Mouse (Mus musculus): ENCODE data around the gene Acsf3. TPM values are rescaled to one million over a fixed set of nuclear protein-coding genes. Genes with fewer than 3 reads are reported as not detected.

Gene Acsf3
- total and polyA plus RNA-seq, 2 experiments from 2014 or later = 18.9 to 22.1 TPM

DNA sequence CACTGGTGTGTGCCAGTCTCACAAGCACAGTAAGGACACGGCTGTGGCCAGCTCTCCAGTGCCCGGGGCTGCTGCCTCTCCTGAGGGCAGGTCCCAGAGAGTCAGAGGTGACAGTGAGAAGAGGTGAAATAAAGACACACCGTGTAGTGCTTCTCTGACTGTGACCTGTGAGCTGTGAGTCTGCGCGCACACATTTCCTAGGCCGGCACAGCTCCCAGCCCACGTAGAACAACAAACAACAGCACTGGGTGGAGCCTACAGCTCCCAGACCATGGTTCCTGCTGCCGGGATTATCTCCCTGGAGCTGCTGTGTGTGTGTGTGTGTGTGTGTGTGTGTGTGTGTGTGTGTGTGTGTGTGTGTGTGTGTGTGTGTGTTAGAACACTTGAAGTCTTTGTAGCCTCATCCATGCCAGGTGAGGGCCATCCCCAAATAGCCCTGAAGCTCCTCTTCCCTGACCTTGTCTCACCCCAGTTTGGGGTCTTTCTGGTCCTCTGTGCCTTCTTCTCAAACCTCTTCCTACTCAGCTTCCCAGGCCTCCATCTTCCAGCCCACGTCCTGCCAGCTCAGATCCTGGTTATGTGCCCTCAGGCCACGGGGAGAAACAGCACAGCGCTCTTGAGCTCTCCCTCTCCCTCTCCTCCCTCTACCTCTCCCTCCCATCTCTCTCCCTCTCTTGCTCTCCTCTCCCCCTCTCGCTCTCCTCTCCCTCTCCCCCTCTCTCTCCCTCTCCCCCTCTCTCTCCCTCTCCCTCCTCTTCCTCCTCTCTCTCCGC, 42.6 kb downstream of the Acsf3 start:
- ATAC-seq (ENCODE audit: low FRiP score) (no peak), DNase-seq (ENCODE audit: low spot score) (no peak)
- H3K4me3 ChIP-seq (ENCODE audit: low read depth, low read length) = no peak overlapping the region
- H3K4me2 ChIP-seq (ENCODE audit: low read depth, low read length, poor library complexity, severe bottlenecking) = no peak overlapping the region
- no peaks in the 10 kb centered on the region for H3K4me1 ChIP-seq (ENCODE audit: insufficient read depth, low read length)
- no peak for TF ChIP-seq CTCF (IDR thresholded peaks at IDR 0.05)
- H3K27me3 ChIP-seq (ENCODE audit: insufficient read depth, low read length) = no peaks in the 10 kb centered on the region
- WGBS = 36% methylated on average over 13 of the region's 13 CpGs
- no peaks in the 10 kb centered on the region for H3K9me3 ChIP-seq (ENCODE audit: low read length)
- H3K36me3 ChIP-seq (ENCODE audit: insufficient read depth, low read length) = peaks cover 9% of the 10 kb centered on the region
- H3K9ac ChIP-seq (replicated peaks; ENCODE audit: low read length, poor library complexity, severe bottlenecking) = no peak overlapping the region
- no peak overlapping the region for H3K27ac ChIP-seq (ENCODE audit: low read depth, low read length)

- no peak overlapping the region for H3K9ac ChIP-seq (replicated peaks; ENCODE audit: low read length, poor library complexity, severe bottlenecking)
- DNase-seq (ENCODE audit: low spot score) (no peak), ATAC-seq (ENCODE audit: low FRiP score) (no peak)
- no peaks in the 10 kb centered on the region for H3K4me1 ChIP-seq (ENCODE audit: insufficient read depth, low read length)
- WGBS = 85% methylated on average over 11 of the region's 11 CpGs
- TF ChIP-seq CTCF (IDR thresholded peaks at IDR 0.05) = no peak
- no peaks in the 10 kb centered on the region for H3K9me3 ChIP-seq (ENCODE audit: low read length)
- peaks cover under 1% of the 10 kb centered on the region for H3K36me3 ChIP-seq (ENCODE audit: insufficient read depth, low read length)
- no peak overlapping the region for H3K4me3 ChIP-seq (ENCODE audit: low read depth, low read length)
- H3K27ac ChIP-seq (ENCODE audit: low read depth, low read length) = no peak overlapping the region
- H3K27me3 ChIP-seq (ENCODE audit: insufficient read depth, low read length) = no peaks in the 10 kb centered on the region
- H3K4me2 ChIP-seq (ENCODE audit: low read depth, low read length, poor library complexity, severe bottlenecking) = no peak overlapping the region
These were observed 44.5 kb downstream of the Acsf3 start for GRCm38 (mm10) chr8:122819776-122820175.

DNA sequence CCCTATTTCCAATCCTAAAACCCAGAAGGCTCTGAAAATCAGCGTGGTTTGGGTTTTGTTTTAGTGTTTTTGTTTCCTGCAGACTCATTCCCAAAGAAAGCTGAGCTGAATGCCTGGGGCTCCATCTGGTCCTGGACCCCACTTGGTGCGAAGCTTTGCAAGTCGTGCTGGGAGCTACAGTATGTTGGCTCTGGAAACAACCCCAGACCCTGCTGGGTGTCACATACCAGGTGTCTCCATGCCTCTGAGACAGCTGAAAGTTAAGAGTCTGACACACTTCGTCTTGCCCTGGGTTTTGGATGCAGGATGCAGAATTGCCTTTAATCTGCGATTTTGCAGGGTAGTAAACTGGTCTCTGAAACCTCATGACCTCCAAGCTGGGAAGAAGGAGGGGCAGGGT, 49.3 kb downstream of the Acsf3 start:
- Histone ChIP-seq H3K27ac (ENCODE audit: low read depth, low read length) (no peak overlapping the region), H3K4me3 (ENCODE audit: low read depth, low read length) (no peak overlapping the region), H3K4me2 (ENCODE audit: low read depth, low read length, poor library complexity, severe bottlenecking) (no peak overlapping the region), H3K9ac (replicated peaks; ENCODE audit: low read length, poor library complexity, severe bottlenecking) (no peak overlapping the region), H3K4me1 (ENCODE audit: insufficient read depth, low read length) (no peaks in the 10 kb centered on the region), H3K27me3 (ENCODE audit: insufficient read depth, low read length) (no peaks in the 10 kb centered on the region), H3K9me3 (ENCODE audit: low read length) (no peaks in the 10 kb centered on the region), H3K36me3 (ENCODE audit: insufficient read depth, low read length) (no peaks in the 10 kb centered on the region)
- WGBS = 43% methylated on average over 5 of the region's 5 CpGs
- ATAC-seq (ENCODE audit: low FRiP score) = no peak
- DNase-seq (ENCODE audit: low spot score) = no peak
- TF ChIP-seq CTCF (IDR thresholded peaks at IDR 0.05) = no peak

GRCm38 (mm10) chr8:122824986-122825385, 49.7 kb downstream of the Acsf3 start:
- Histone ChIP-seq H3K9ac (replicated peaks; ENCODE audit: low read length, poor library complexity, severe bottlenecking) (no peak overlapping the region), H3K4me3 (ENCODE audit: low read depth, low read length) (no peak overlapping the region), H3K27ac (ENCODE audit: low read depth, low read length) (no peak overlapping the region), H3K4me1 (ENCODE audit: insufficient read depth, low read length) (no peaks in the 10 kb centered on the region), H3K4me2 (ENCODE audit: low read depth, low read length, poor library complexity, severe bottlenecking) (no peak overlapping the region), H3K36me3 (ENCODE audit: insufficient read depth, low read length) (no peaks in the 10 kb centered on the region), H3K9me3 (ENCODE audit: low read length) (no peaks in the 10 kb centered on the region), H3K27me3 (ENCODE audit: insufficient read depth, low read length) (no peaks in the 10 kb centered on the region)
- TF ChIP-seq CTCF (IDR thresholded peaks at IDR 0.05) = no peak
- ATAC-seq (ENCODE audit: low FRiP score) (no peak), DNase-seq (ENCODE audit: low spot score) (no peak)
- WGBS = 69% methylated on average over 9 of the region's 9 CpGs

DNA sequence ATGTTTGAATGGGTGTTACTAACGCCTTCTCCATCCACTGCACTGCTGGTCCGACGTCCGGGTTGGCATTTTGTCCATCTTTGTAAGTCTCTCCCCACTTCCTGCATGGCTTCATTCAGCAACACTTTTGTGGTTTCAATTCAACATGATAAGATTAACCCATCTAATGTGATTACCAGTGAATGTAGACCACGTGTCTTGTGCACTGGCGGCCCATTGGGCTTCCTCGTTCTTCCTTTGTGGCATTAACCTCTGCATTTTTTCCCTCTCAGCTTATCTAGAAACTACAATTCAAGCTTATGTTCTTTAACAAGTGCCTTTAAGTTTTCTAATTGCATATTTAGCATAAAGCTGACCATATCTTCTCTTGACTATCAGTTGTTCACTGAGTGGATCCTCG, 50.1 kb downstream of the Acsf3 start:
- ATAC-seq (ENCODE audit: low FRiP score) = no peak

GRCm38 (mm10) chr8:122829396-122829795, 54.1 kb downstream of the Acsf3 start:
- Histone ChIP-seq H3K27ac (ENCODE audit: low read depth, low read length) (no peak overlapping the region), H3K4me1 (ENCODE audit: insufficient read depth, low read length) (no peaks in the 10 kb centered on the region), H3K4me2 (ENCODE audit: low read depth, low read length, poor library complexity, severe bottlenecking) (no peak overlapping the region), H3K36me3 (ENCODE audit: insufficient read depth, low read length) (no peaks in the 10 kb centered on the region), H3K4me3 (ENCODE audit: low read depth, low read length) (no peak overlapping the region), H3K9ac (replicated peaks; ENCODE audit: low read length, poor library complexity, severe bottlenecking) (no peak overlapping the region), H3K9me3 (ENCODE audit: low read length) (no peaks in the 10 kb centered on the region), H3K27me3 (ENCODE audit: insufficient read depth, low read length) (no peaks in the 10 kb centered on the region)
- no peak for ATAC-seq (ENCODE audit: low FRiP score)
- no peak for TF ChIP-seq CTCF (IDR thresholded peaks at IDR 0.05)
- DNase-seq (ENCODE audit: low spot score) = no peak
- 88% methylated on average over 3 of the region's 3 CpGs for WGBS

More for the DNA sequence above, 50.1 kb downstream of the Acsf3 start:
- Histone ChIP-seq H3K4me3 (ENCODE audit: low read depth, low read length) (no peak overlapping the region), H3K9ac (replicated peaks; ENCODE audit: low read length, poor library complexity, severe bottlenecking) (no peak overlapping the region), H3K27ac (ENCODE audit: low read depth, low read length) (no peak overlapping the region), H3K27me3 (ENCODE audit: insufficient read depth, low read length) (no peaks in the 10 kb centered on the region), H3K4me2 (ENCODE audit: low read depth, low read length, poor library complexity, severe bottlenecking) (no peak overlapping the region), H3K9me3 (ENCODE audit: low read length) (no peaks in the 10 kb centered on the region), H3K36me3 (ENCODE audit: insufficient read depth, low read length) (no peaks in the 10 kb centered on the region), H3K4me1 (ENCODE audit: insufficient read depth, low read length) (no peaks in the 10 kb centered on the region)
- 51% methylated on average over 8 of the region's 8 CpGs for WGBS
- DNase-seq (ENCODE audit: low spot score) = no peak
- no peak for TF ChIP-seq CTCF (IDR thresholded peaks at IDR 0.05)
